Mouse (Mus musculus) neural tube, embryonic 12.5 days (tissue): ENCODE measurements around the gene Fam171a2. TPM values are rescaled to one million over a fixed set of nuclear protein-coding genes. Genes with fewer than 3 reads are reported as not detected.

ENCODE experiments used
- ATAC-seq: fragments of 200-750 bp; cut with Nextera tagmentation; 2 replicates; pipeline ENCODE4 v1.8.0; 2017; ENCODE audit warnings: low read depth, mild to moderate bottlenecking, moderate TSS enrichment, moderate library complexity; ENCODE audit not compliant: low FRiP score
- H3K27ac ChIP-seq: fragments of 300-500 bp; sonication (generic); 2 replicates; pipeline ENCODE4 v1.5.1; 2016
- H3K27me3 ChIP-seq: fragments of 300-500 bp; sonication (generic); replicated peaks from 2 replicates; pipeline ENCODE4 v1.6.1; 2016; ENCODE audit warnings: mild to moderate bottlenecking
- H3K36me3 ChIP-seq: fragments of 300-500 bp; sonication (generic); 2 replicates; pipeline ENCODE4 v1.6.1; 2016; ENCODE audit warnings: mild to moderate bottlenecking
- H3K4me1 ChIP-seq: fragments of 300-500 bp; sonication (generic); 2 replicates; pipeline ENCODE4 v1.6.1; 2016
- H3K4me2 ChIP-seq: fragments of 300-500 bp; sonication (generic); replicated peaks from 2 replicates; pipeline ENCODE4 v1.6.1; 2016; ENCODE audit warnings: mild to moderate bottlenecking
- H3K4me3 ChIP-seq: fragments of 300-500 bp; sonication (generic); 2 replicates; pipeline ENCODE4 v1.5.1; 2016
- H3K9ac ChIP-seq: fragments of 300-500 bp; sonication (generic); 2 replicates; pipeline ENCODE4 v1.6.1; 2016; ENCODE audit warnings: mild to moderate bottlenecking
- H3K9me3 ChIP-seq: fragments of 300-500 bp; sonication (generic); 2 replicates; pipeline ENCODE4 v1.6.1; 2016; ENCODE audit warnings: mild to moderate bottlenecking
- WGBS: fragments of 180-500 bp; shearing (Covaris S2); methylation state at CpG from one replicate; pipeline ENCODE4 v1.1.7; 2016; 5-methylcytosine and 5-hydroxymethylcytosine counted together
- polyA plus RNA-seq: library from polyadenylated mRNA; unstranded; fragments of >200 nt; fragmentation: Nextera tagmentation; extraction: Ambion mirVana; gene quantifications from 2 replicates; pipeline ENCODE4 v1.2.1, GENCODE M21; 2016

The Fam171a2 gene
- polyA plus RNA-seq, 1 experiment from 2014 or later = 23.7 TPM

- ATAC-seq = no peak
- Histone ChIP-seq H3K36me3 (peaks cover 68% of the 10 kb centered on the region), H3K4me2 (no peak overlapping the region), H3K27ac (no peak overlapping the region), H3K9ac (no peak overlapping the region), H3K27me3 (no peaks in the 10 kb centered on the region), H3K4me1 (no peaks in the 10 kb centered on the region), H3K9me3 (no peaks in the 10 kb centered on the region), H3K4me3 (no peak overlapping the region)
- 84% methylated on average over 3 of the region's 3 CpGs for WGBS
Observed at GRCm38 (mm10) chr11:102478671-102479070, 31.2 kb upstream of the Fam171a2 start.

GRCm38 (mm10) chr11:102475027-102475426 is 27.5 kb upstream of the Fam171a2 start:
- 96% methylated on average over 3 of the region's 3 CpGs for WGBS
- H3K36me3 ChIP-seq = peaks cover 35% of the 10 kb centered on the region

GRCm38 (mm10) chr11:102469648-102470357 is 22.3 kb upstream of the Fam171a2 start, which contains the start of gene Itga2b:
TSS of gene Itga2b (minus strand) at chr11:102470122.
- Histone ChIP-seq H3K4me1 (peaks cover 14% of the 10 kb centered on the region), H3K27me3 (peaks cover 15% of the 10 kb centered on the region), H3K4me2 (no peak within 1 kb of the TSS), H3K9me3 (no peaks in the 10 kb centered on the region), H3K27ac (no peak within 1 kb of the TSS), H3K9ac (no peak within 1 kb of the TSS), H3K36me3 (no peaks in the 10 kb centered on the region), H3K4me3 (no peak within 1 kb of the TSS)
- ATAC-seq = no peak
- 71% methylated on average over 11 of the region's 11 CpGs for WGBS

More at GRCm38 (mm10) chr11:102475027-102475426, 27.5 kb upstream of the Fam171a2 start:
- Histone ChIP-seq H3K9ac (no peak overlapping the region), H3K4me2 (no peak overlapping the region), H3K4me3 (no peak overlapping the region), H3K9me3 (no peaks in the 10 kb centered on the region), H3K4me1 (no peaks in the 10 kb centered on the region), H3K27me3 (no peaks in the 10 kb centered on the region), H3K27ac (no peak overlapping the region)
- ATAC-seq = no peak

GRCm38 (mm10) chr11:102467041-102467631 is 19.7 kb upstream of the Fam171a2 start:
- Histone ChIP-seq H3K27ac (no peak overlapping the region), H3K9me3 (no peaks in the 10 kb centered on the region), H3K4me1 (peaks cover 14% of the 10 kb centered on the region), H3K4me2 (peak overlapping the region; percentile 88), H3K4me3 (peak overlapping the region; percentile 37), H3K36me3 (no peaks in the 10 kb centered on the region), H3K9ac (peak overlapping the region; percentile 48), H3K27me3 (peaks cover 16% of the 10 kb centered on the region)
- WGBS = under 1% methylated on average over 37 of the region's 37 CpGs
- peak; percentile 75 for ATAC-seq

- H3K27ac ChIP-seq = no peak overlapping the region
- H3K9me3 ChIP-seq = no peaks in the 10 kb centered on the region
- H3K27me3 ChIP-seq = peaks cover 16% of the 10 kb centered on the region
- WGBS = 12% methylated on average over 26 of the region's 26 CpGs
- no peak for ATAC-seq
- H3K4me1 ChIP-seq = peaks cover 14% of the 10 kb centered on the region
- H3K9ac ChIP-seq = no peak overlapping the region
- H3K4me3 ChIP-seq = no peak overlapping the region
- no peaks in the 10 kb centered on the region for H3K36me3 ChIP-seq
- peak overlapping the region; percentile 27 for H3K4me2 ChIP-seq
Observed at GRCm38 (mm10) chr11:102465713-102466436, 18.4 kb upstream of the Fam171a2 start.

- no peaks in the 10 kb centered on the region for H3K36me3 ChIP-seq
- peaks cover 14% of the 10 kb centered on the region for H3K4me1 ChIP-seq
- peaks cover 20% of the 10 kb centered on the region for H3K27me3 ChIP-seq
- H3K9me3 ChIP-seq = no peaks in the 10 kb centered on the region
- ATAC-seq = no peak
- no peak overlapping the region for H3K27ac ChIP-seq
- H3K9ac ChIP-seq = no peak overlapping the region
- no peak overlapping the region for H3K4me2 ChIP-seq
- no peak overlapping the region for H3K4me3 ChIP-seq
- WGBS = 96% methylated on average over 6 of the region's 6 CpGs
Observed at GRCm38 (mm10) chr11:102464901-102465300, 17.4 kb upstream of the Fam171a2 start.

- peaks cover 33% of the 10 kb centered on the region for H3K27me3 ChIP-seq
- H3K4me2 ChIP-seq = no peak overlapping the region
- H3K36me3 ChIP-seq = no peaks in the 10 kb centered on the region
- H3K9ac ChIP-seq = no peak overlapping the region
- peaks cover 5% of the 10 kb centered on the region; the same call in 1 of the 2 replicates for H3K4me1 ChIP-seq
- WGBS = 83% methylated on average over 3 of the region's 3 CpGs
- no peaks in the 10 kb centered on the region for H3K9me3 ChIP-seq
- no peak overlapping the region for H3K4me3 ChIP-seq
- no peak for ATAC-seq
- no peak overlapping the region for H3K27ac ChIP-seq
Observed at GRCm38 (mm10) chr11:102461764-102462163, 14.3 kb upstream of the Fam171a2 start.

GRCm38 (mm10) chr11:102460541-102460940 is 13.1 kb upstream of the Fam171a2 start:
- Histone ChIP-seq H3K9me3 (no peaks in the 10 kb centered on the region), H3K9ac (no peak overlapping the region), H3K27ac (no peak overlapping the region), H3K27me3 (peaks cover 33% of the 10 kb centered on the region), H3K36me3 (no peaks in the 10 kb centered on the region), H3K4me2 (no peak overlapping the region), H3K4me1 (peaks cover 11% of the 10 kb centered on the region), H3K4me3 (no peak overlapping the region)
- no peak for ATAC-seq
- WGBS = 61% methylated on average over 16 of the region's 16 CpGs

- Histone ChIP-seq H3K9me3 (no peaks in the 10 kb centered on the region), H3K4me2 (peak overlapping the region; percentile 86), H3K9ac (peak overlapping the region; percentile 52), H3K27me3 (peaks cover 31% of the 10 kb centered on the region), H3K36me3 (no peaks in the 10 kb centered on the region), H3K4me1 (peaks cover 14% of the 10 kb centered on the region), H3K4me3 (peak overlapping the region; percentile 43), H3K27ac (no peak overlapping the region)
- peak; percentile 87 for ATAC-seq
- WGBS = 1% methylated on average over 40 of the region's 40 CpGs
Observed at GRCm38 (mm10) chr11:102455740-102456396, 8.4 kb upstream of the Fam171a2 start.

- no peak overlapping the region for H3K4me3 ChIP-seq
- WGBS = 23% methylated on average over 10 of the region's 10 CpGs
Observed at GRCm38 (mm10) chr11:102453131-102453530, 5.6 kb upstream of the Fam171a2 start.

GRCm38 (mm10) chr11:102449043-102450008 is 1.8 kb upstream of the Fam171a2 start:
- H3K4me3 ChIP-seq = no peak overlapping the region
- peaks cover 31% of the 10 kb centered on the region for H3K4me1 ChIP-seq
- ATAC-seq = no peak
- H3K4me2 ChIP-seq = no peak overlapping the region
- no peak overlapping the region for H3K9ac ChIP-seq
- 52% methylated on average over 17 of the region's 17 CpGs for WGBS
- no peaks in the 10 kb centered on the region for H3K36me3 ChIP-seq
- no peaks in the 10 kb centered on the region for H3K9me3 ChIP-seq
- no peak overlapping the region for H3K27ac ChIP-seq
- peaks cover 29% of the 10 kb centered on the region for H3K27me3 ChIP-seq

More at GRCm38 (mm10) chr11:102453131-102453530, 5.6 kb upstream of the Fam171a2 start:
- no peak for ATAC-seq
- Histone ChIP-seq H3K4me2 (no peak overlapping the region), H3K27ac (no peak overlapping the region), H3K9me3 (no peaks in the 10 kb centered on the region), H3K4me1 (peaks cover 14% of the 10 kb centered on the region), H3K9ac (no peak overlapping the region), H3K27me3 (peaks cover 42% of the 10 kb centered on the region), H3K36me3 (no peaks in the 10 kb centered on the region)
